Mouse (Mus musculus) MEL (cell line): Measurements from ENCODE around the gene Cdca7. TPM values are rescaled to one million over a fixed set of nuclear protein-coding genes. Genes with fewer than 3 reads are reported as not detected.

ENCODE experiments used
- DNase-seq: peaks from one replicate; pipeline ENCODE4 v3.0.0; 2011; ENCODE audit warnings: low read depth, low spot score
- H3K27ac ChIP-seq: 2 replicates; pipeline ENCODE4 v1.5.1; 2012; ENCODE audit warnings: low read depth, mild to moderate bottlenecking, control low read depth, low read length, moderate library complexity; ENCODE audit not compliant: control insufficient read depth
- H3K27me3 ChIP-seq, 2 experiments: fragments of 150-350 bp in 1 of 2; sonication (generic) in 1 of 2; 2 replicates each; pipeline ENCODE4 v1.6.1; 2012; ENCODE audit warnings: low read length in 2 of 2, mild to moderate bottlenecking in 2 of 2, improper control_type of control experiment in 1 of 2, moderate library complexity in 1 of 2; ENCODE audit not compliant: insufficient read depth in 2 of 2, control insufficient read depth in 1 of 2
- H3K36me3 ChIP-seq, 2 experiments: 2 replicates each; pipeline ENCODE4 v1.6.1; 2012 to 2014; ENCODE audit warnings: low read length in 2 of 2, improper control_type of control experiment in 1 of 2, inconsistent platforms in 1 of 2, mild to moderate bottlenecking in 1 of 2; ENCODE audit not compliant: insufficient read depth in 2 of 2, control insufficient read depth in 1 of 2
- H3K4me1 ChIP-seq, 2 experiments: fragments of 150-350 bp in 1 of 2; sonication (generic) in 1 of 2; 2 replicates each; pipeline ENCODE4 v1.6.1; 2012; ENCODE audit warnings: low read length in 2 of 2, improper control_type of control experiment in 1 of 2, mild to moderate bottlenecking in 1 of 2; ENCODE audit not compliant: insufficient read depth in 2 of 2, control insufficient read depth in 1 of 2
- H3K4me3 ChIP-seq, 2 experiments: fragments of 150-350 bp in 1 of 2; sonication (generic) in 1 of 2; 2 replicates each; pipeline ENCODE4 v1.5.1; 2012; ENCODE audit warnings: low read depth in 2 of 2, low read length in 2 of 2, mild to moderate bottlenecking in 2 of 2, moderate library complexity in 2 of 2, control low read depth in 1 of 2, improper control_type of control experiment in 1 of 2; ENCODE audit not compliant: control insufficient read depth in 1 of 2, insufficient read depth in 1 of 2
- H3K79me2 ChIP-seq: 2 replicates; pipeline ENCODE4 v1.6.1; 2012; ENCODE audit warnings: mild to moderate bottlenecking, low read length, moderate library complexity; ENCODE audit not compliant: control insufficient read depth, poor library complexity, insufficient read depth
- H3K9ac ChIP-seq: 2 replicates; pipeline ENCODE4 v1.6.1; 2012; ENCODE audit warnings: low read depth, mild to moderate bottlenecking, control low read depth, low read length, moderate library complexity; ENCODE audit not compliant: control insufficient read depth, poor library complexity, severe bottlenecking
- H3K9me3 ChIP-seq: fragments of 150-350 bp; sonication (generic); replicated peaks from 2 replicates; pipeline ENCODE4 v1.6.1; 2012; ENCODE audit warnings: mild to moderate bottlenecking, low read length, improper control_type of control experiment, moderate library complexity; ENCODE audit not compliant: insufficient read depth
- CTCF ChIP-seq, 3 experiments: IDR thresholded peaks in 2 of 3; conservative IDR thresholded peaks in 1 of 3; 2 replicates each; pipeline ENCODE4 v1.5.1; 2011 to 2012; ENCODE audit warnings: low read length in 3 of 3, low read depth in 2 of 3, mild to moderate bottlenecking in 2 of 3, improper control_type of control experiment in 1 of 3, inconsistent platforms in 1 of 3, mixed read lengths in 1 of 3, moderate library complexity in 1 of 3; ENCODE audit not compliant: control insufficient read depth in 1 of 3, insufficient read depth in 1 of 3, poor library complexity in 1 of 3, severe bottlenecking in 1 of 3
- E2F4 ChIP-seq: IDR thresholded peaks from 2 replicates; pipeline ENCODE4 v1.6.1; 2011; ENCODE audit warnings: low read depth, low read length, improper control_type of control experiment, borderline replicate concordance
- ELF1 ChIP-seq: IDR thresholded peaks from 2 replicates; pipeline ENCODE4 v1.6.1; 2014; ENCODE audit warnings: low read depth, mild to moderate bottlenecking, inconsistent platforms, low read length, improper control_type of control experiment, moderate library complexity
- ETS1 ChIP-seq: IDR thresholded peaks from 2 replicates; pipeline ENCODE4 v1.6.1; 2012; ENCODE audit warnings: low read depth, mild to moderate bottlenecking, inconsistent platforms, low read length, improper control_type of control experiment, moderate library complexity
- GABPA ChIP-seq: IDR thresholded peaks from 2 replicates; pipeline ENCODE4 v1.6.1; 2012; ENCODE audit warnings: low read depth, mild to moderate bottlenecking, inconsistent platforms, low read length, improper control_type of control experiment, moderate library complexity
- JUND ChIP-seq: IDR thresholded peaks from 2 replicates; pipeline ENCODE4 v1.6.1; 2011; ENCODE audit warnings: low read depth, mild to moderate bottlenecking, improper control_type of control experiment, low read length
- MAZ ChIP-seq: IDR thresholded peaks from 2 replicates; pipeline ENCODE4 v1.6.1; 2012; ENCODE audit warnings: low read depth, mild to moderate bottlenecking, inconsistent platforms, low read length, improper control_type of control experiment
- MYC ChIP-seq: IDR thresholded peaks from 2 replicates; pipeline ENCODE4 v1.6.1; 2011; ENCODE audit warnings: low read depth, mild to moderate bottlenecking, low read length, improper control_type of control experiment, moderate library complexity
- NRF1 ChIP-seq: IDR thresholded peaks from 2 replicates; pipeline ENCODE4 v1.6.1; 2014; ENCODE audit warnings: low read depth, mild to moderate bottlenecking, inconsistent platforms, low read length, improper control_type of control experiment, moderate library complexity; ENCODE audit not compliant: poor library complexity, insufficient read depth, severe bottlenecking
- POLR2AphosphoS2 ChIP-seq: IDR thresholded peaks from 2 replicates; pipeline ENCODE4 v1.6.1; 2011; ENCODE audit warnings: low read length, improper control_type of control experiment
- POLR2AphosphoS5 ChIP-seq: IDR thresholded peaks from 2 replicates; pipeline ENCODE4 v1.6.1; 2012; ENCODE audit warnings: low read depth, borderline replicate concordance, mild to moderate bottlenecking, inconsistent platforms, low read length, moderate library complexity, mixed read lengths
- RAD21 ChIP-seq: IDR thresholded peaks from 2 replicates; pipeline ENCODE4 v1.6.1; 2011; ENCODE audit warnings: mild to moderate bottlenecking, low read depth, low read length, improper control_type of control experiment
- SIN3A ChIP-seq: IDR thresholded peaks from 2 replicates; pipeline ENCODE4 v1.6.1; 2012; ENCODE audit warnings: low read length, improper control_type of control experiment, inconsistent platforms
- SMC3 ChIP-seq: IDR thresholded peaks from 2 replicates; pipeline ENCODE4 v1.6.1; 2011; ENCODE audit warnings: low read depth, low read length, improper control_type of control experiment
- TAL1 ChIP-seq: IDR thresholded peaks from 2 replicates; pipeline ENCODE4 v1.6.1; 2012; ENCODE audit warnings: mild to moderate bottlenecking, inconsistent platforms, low read length, moderate library complexity, mixed read lengths
- TBP ChIP-seq: IDR thresholded peaks from 2 replicates; pipeline ENCODE4 v1.8.0; 2011; ENCODE audit warnings: low read depth, low read length, improper control_type of control experiment
- TCF12 ChIP-seq: IDR thresholded peaks from 2 replicates; pipeline ENCODE4 v1.6.1; 2014; ENCODE audit warnings: low read depth, mild to moderate bottlenecking, inconsistent platforms, low read length, improper control_type of control experiment, moderate library complexity
- UBTF ChIP-seq: IDR thresholded peaks from 2 replicates; pipeline ENCODE4 v1.6.1; 2012; ENCODE audit warnings: low read depth, mild to moderate bottlenecking, inconsistent platforms, low read length, improper control_type of control experiment, moderate library complexity, borderline replicate concordance; ENCODE audit not compliant: insufficient read depth
- USF1 ChIP-seq: IDR thresholded peaks from 2 replicates; pipeline ENCODE4 v1.6.1; 2014; ENCODE audit warnings: low read depth, mild to moderate bottlenecking, inconsistent platforms, low read length, improper control_type of control experiment, moderate library complexity
- USF2 ChIP-seq, 2 experiments: IDR thresholded peaks; 2 replicates each; pipeline ENCODE4 v1.6.1; 2011 to 2012; ENCODE audit warnings: improper control_type of control experiment in 2 of 2, low read length in 2 of 2, borderline replicate concordance in 1 of 2, inconsistent platforms in 1 of 2, low read depth in 1 of 2, mild to moderate bottlenecking in 1 of 2; ENCODE audit not compliant: insufficient read depth in 1 of 2
- ZC3H11A ChIP-seq: IDR thresholded peaks from 2 replicates; pipeline ENCODE4 v1.6.1; 2012; ENCODE audit warnings: low read depth, mild to moderate bottlenecking, inconsistent platforms, low read length, improper control_type of control experiment
- ZNF384 ChIP-seq: IDR thresholded peaks from 2 replicates; pipeline ENCODE4 v1.6.1; 2012; ENCODE audit warnings: low read depth, mild to moderate bottlenecking, inconsistent platforms, low read length, improper control_type of control experiment
- polyA plus RNA-seq, 2 experiments: library from polyadenylated mRNA; stranded (reverse) in 1 of 2; unstranded in 1 of 2; fragments of >175 nt in 1 of 2; fragments of >200 nt in 1 of 2; gene quantifications; 2 replicates each; pipeline versions ENCODE4 v1.2.1 to v1.2.4; 2012; ENCODE audit warnings: low replicate concordance in 2 of 2, low read depth in 1 of 2; ENCODE audit not compliant: insufficient read length in 2 of 2, insufficient read depth in 1 of 2, missing spikeins in 1 of 2
- total RNA-seq: library from RNA; depleted of rRNA; stranded (reverse); fragments of 300-350 nt; gene quantifications from 2 replicates; pipeline ENCODE4 v1.2.3, GENCODE M21; 2012

Cdca7 gene
- total and polyA plus RNA-seq, 3 experiments = 97.2 to 175 (median 123) TPM

GRCm38 (mm10) chr2:72476486-72477211, 690 bp downstream of the Cdca7 start (continued):
- no peak for TF ChIP-seq ZC3H11A
- no peak for TF ChIP-seq TBP
- no peak for TF ChIP-seq USF1
- 0 out of 2 replicates have a peak, but pooled peaks have one; percentile 10 for TF ChIP-seq ETS1
- TF ChIP-seq ZNF384 = no peak
- no peak for TF ChIP-seq POLR2AphosphoS5
- TF ChIP-seq CTCF (IDR thresholded peaks at IDR 0.05 in 2 of 3, conservative IDR thresholded peaks at IDR 0.05 in 1 of 3; ENCODE audit: control insufficient read depth in 1 of 3, insufficient read depth in 1 of 3, low read depth in 2 of 3, low read length in 3 of 3, poor library complexity in 1 of 3, severe bottlenecking in 1 of 3) = no peak
- no peak for TF ChIP-seq GABPA
- TF ChIP-seq, all 39 proteins: peak for 6

- Histone ChIP-seq H3K36me3 (peaks cover 8 to 46% of the 10 kb centered on the region in 2 experiments), H3K9ac (peak overlapping the region; percentile 79), H3K79me2 (peaks cover 38% of the 10 kb centered on the region), H3K27me3 (no peaks in the 10 kb centered on the region), H3K4me1 (peaks cover 2 to 36% of the 10 kb centered on the region in 2 experiments; a peak in 3 of 4 replicates), H3K9me3 (no peaks in the 10 kb centered on the region)
- TF ChIP-seq SIN3A = 0 out of 2 replicates have a peak, but pooled peaks have one; percentile 15
- no peak for TF ChIP-seq USF1
- TF ChIP-seq MAZ = no peak
- no peak for TF ChIP-seq POLR2AphosphoS2
- TF ChIP-seq, all 39 proteins: peak for 1
- peak overlapping the region; percentile 45 to 71 for H3K4me3 ChIP-seq
- H3K27ac ChIP-seq = peak overlapping the region; percentile 34
- no peak for DNase-seq
Measured at GRCm38 (mm10) chr2:72477221-72477620, 1.3 kb downstream of the Cdca7 start.

- H3K4me1 ChIP-seq = peaks cover 2 to 32% of the 10 kb centered on the region in 2 experiments; a peak in 3 of 4 replicates
- H3K9ac ChIP-seq = peak overlapping the region; percentile 79
Measured at GRCm38 (mm10) chr2:72478176-72478575, 2.2 kb downstream of the Cdca7 start.

More at GRCm38 (mm10) chr2:72478176-72478575, 2.2 kb downstream of the Cdca7 start:
- H3K4me3 ChIP-seq = no peak overlapping the region; a peak in 2 of 4 replicates
- H3K36me3 ChIP-seq = peaks cover 12 to 40% of the 10 kb centered on the region in 2 experiments
- H3K27me3 ChIP-seq = no peaks in the 10 kb centered on the region
- H3K79me2 ChIP-seq = peaks cover 38% of the 10 kb centered on the region
- no peaks in the 10 kb centered on the region for H3K9me3 ChIP-seq
- DNase-seq = no peak
- TF ChIP-seq SMC3 = no peak
- TF ChIP-seq UBTF = no peak
- TF ChIP-seq GABPA = no peak
- no peak for TF ChIP-seq ELF1
- no peak for TF ChIP-seq JUND
- no peak for TF ChIP-seq MYC
- no peak for TF ChIP-seq USF2 (IDR thresholded peaks at IDR 0.05; ENCODE audit: borderline replicate concordance in 1 of 2, insufficient read depth in 1 of 2, low read depth in 1 of 2, low read length in 2 of 2)
- TF ChIP-seq RAD21 = no peak
- no peak for TF ChIP-seq NRF1
- TF ChIP-seq E2F4 = no peak
- no peak for TF ChIP-seq TCF12
- TF ChIP-seq MAZ = no peak
- TF ChIP-seq TAL1 = no peak
- TF ChIP-seq SIN3A = no peak
- TF ChIP-seq, all 39 proteins: peak for 0
- H3K27ac ChIP-seq = no peak overlapping the region
